Mouse (Mus musculus) telencephalon, adult 2 months (tissue): ENCODE data around the gene Spata31d1b.
A peak's percentile ranks its signal among the peaks of the same experiment; 100 is the strongest.
"Not testable (repeated sequence)": the region's sequence is repeated elsewhere in the genome, so short reads cannot be mapped to it uniquely, and the experiment has no call there.

ENCODE experiments used
- DNase-seq: peaks from one replicate; pipeline ENCODE4 v3.0.0-alpha.2; 2011; ENCODE audit warnings: low read depth, low spot score

Spata31d1b gene

GRCm38 (mm10) chr13:59694008-59694407 is 18.1 kb upstream of the Spata31d1b start, which contains the start of gene 4921517D22Rik:
TSS of gene 4921517D22Rik (minus strand) at chr13:59694108.
- no peak for DNase-seq

GRCm38 (mm10) chr13:59695781-59696180 is 16.3 kb upstream of the Spata31d1b start:
- no peak for DNase-seq

DNA sequence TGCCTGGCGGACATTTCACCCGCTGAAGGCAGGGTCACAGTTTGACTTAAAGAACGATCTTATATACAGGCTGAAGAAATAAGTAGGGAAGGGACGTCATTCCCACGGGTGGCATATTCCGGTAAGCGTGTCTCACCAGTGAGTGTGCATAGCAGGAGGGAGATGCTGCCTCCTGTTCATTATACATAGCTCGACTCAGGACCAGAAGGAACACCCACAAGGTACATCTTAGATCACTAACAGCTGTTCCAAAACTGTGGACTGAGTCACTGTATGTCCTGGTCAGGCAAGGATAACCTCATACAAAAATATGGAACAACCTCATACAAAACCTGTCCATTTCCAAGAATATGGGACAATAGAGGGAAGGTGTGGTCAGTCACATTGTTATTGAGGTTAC is 13.0 kb upstream of the Spata31d1b start:
- DNase-seq = no peak

- DNase-seq = not testable (repeated sequence)
These were observed 11.9 kb upstream of the Spata31d1b start for GRCm38 (mm10) chr13:59700137-59700536.

GRCm38 (mm10) chr13:59703514-59703913 is 8.6 kb upstream of the Spata31d1b start:
- DNase-seq = peak; percentile 50

GRCm38 (mm10) chr13:59704562-59704961 is 7.5 kb upstream of the Spata31d1b start:
- no peak for DNase-seq

DNA sequence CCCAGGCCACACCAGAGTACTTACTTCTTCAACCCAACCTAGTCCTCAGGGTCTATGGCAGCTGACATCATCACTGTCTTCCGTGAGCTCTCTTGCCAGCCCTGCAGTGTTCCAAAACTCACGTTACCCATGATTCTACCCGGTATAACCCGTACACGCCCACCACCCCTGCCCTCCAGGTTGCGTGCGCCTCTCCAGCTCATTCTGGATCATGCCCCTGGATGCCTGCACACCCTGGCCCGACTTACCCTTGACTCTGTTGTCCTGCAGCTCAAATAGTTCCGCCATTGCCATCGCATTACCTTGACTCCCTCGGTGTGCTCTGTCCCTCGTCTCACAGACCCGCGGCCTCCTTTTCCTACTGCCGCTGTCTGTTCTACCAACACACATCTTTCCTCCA is 1.9 kb upstream of the Spata31d1b start, which contains the start of gene Spata31d1a:
TSS of gene Spata31d1a (minus strand) at position 101 of the 400 bp plus-strand sequence.
- no peak for DNase-seq

GRCm38 (mm10) chr13:59713710-59714109 is 1.6 kb downstream of the Spata31d1b start:
- DNase-seq = no peak

GRCm38 (mm10) chr13:59718857-59719440 is 6.9 kb downstream of the Spata31d1b start:
- not testable (repeated sequence) for DNase-seq

GRCm38 (mm10) chr13:59719475-59719874 is 7.4 kb downstream of the Spata31d1b start:
- DNase-seq = no peak

- DNase-seq = not testable (repeated sequence)
These were observed 10.0 kb downstream of the Spata31d1b start for GRCm38 (mm10) chr13:59722089-59722488.

GRCm38 (mm10) chr13:59726139-59726867 is 14.2 kb downstream of the Spata31d1b start:
- DNase-seq = no peak

GRCm38 (mm10) chr13:59728378-59729093 is 16.5 kb downstream of the Spata31d1b start:
- peak; percentile 58 for DNase-seq

DNA sequence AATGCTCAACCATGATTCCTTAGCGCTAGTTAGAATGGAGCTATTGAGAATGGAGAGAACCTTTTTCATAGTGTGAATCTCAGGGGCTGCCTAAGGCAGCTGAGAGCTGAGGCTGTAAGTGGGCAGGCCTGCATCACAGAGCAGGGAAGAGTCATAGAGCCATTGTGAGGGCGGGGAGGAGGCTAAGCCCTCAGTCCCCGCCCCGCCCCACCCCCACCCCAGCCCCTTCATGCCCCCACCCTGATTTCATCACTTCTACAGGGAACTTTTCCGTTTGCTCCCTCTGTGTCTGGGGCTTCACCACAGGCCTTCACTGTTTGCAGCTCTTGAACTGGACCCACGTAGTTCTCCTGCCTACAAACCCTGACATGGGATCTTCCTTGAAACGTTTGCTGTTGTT is 19.6 kb downstream of the Spata31d1b start, which contains the start of gene Spata31d1d:
TSS of gene Spata31d1d (minus strand) at position 101 of the 400 bp plus-strand sequence.
- no peak for DNase-seq

DNA sequence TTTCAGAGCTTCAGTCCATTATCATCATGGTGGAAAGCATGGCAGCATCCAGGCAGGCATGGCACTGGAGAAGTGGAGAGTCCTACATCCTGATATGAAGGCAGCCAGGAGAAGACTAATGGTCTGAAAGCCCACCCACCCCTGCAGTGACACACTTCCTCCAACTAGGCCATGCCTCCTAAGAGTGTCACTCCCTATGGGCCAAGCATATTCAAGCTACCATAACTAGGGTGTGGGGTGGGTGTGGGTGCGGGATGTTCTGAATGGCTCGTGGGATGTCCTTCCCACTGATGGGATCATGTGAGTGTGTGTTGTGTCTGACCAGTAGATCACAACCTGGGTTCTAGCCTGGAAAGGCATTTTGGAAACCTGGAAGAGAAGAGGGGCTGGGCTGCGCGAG is 21.9 kb downstream of the Spata31d1b start:
- no peak for DNase-seq

DNA sequence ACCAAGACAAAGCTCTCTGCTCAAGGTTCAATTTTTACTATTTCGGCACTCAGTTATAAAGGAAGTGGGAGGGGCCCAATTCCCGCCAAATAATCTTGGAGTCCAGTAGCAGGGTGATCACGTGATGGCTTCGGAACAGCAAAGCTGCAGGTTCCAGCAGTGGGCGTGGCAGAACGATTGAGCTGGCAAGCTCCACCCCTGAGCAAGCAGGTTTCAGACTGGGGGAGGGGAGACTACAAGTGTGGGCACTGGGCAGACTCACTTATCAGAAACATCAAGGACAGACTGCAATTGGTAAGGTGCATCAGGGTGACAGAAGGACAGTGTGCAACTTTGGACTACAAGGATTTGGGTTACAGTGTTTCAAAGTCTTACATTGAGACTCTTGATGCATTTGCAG is 22.3 kb downstream of the Spata31d1b start:
- DNase-seq = not testable (repeated sequence)

- DNase-seq = no peak
These were observed 23.1 kb downstream of the Spata31d1b start for GRCm38 (mm10) chr13:59735190-59735589.

GRCm38 (mm10) chr13:59738455-59738854 is 26.4 kb downstream of the Spata31d1b start:
- no peak for DNase-seq

- no peak for DNase-seq
These were observed 27.3 kb downstream of the Spata31d1b start for GRCm38 (mm10) chr13:59739397-59739796.

DNA sequence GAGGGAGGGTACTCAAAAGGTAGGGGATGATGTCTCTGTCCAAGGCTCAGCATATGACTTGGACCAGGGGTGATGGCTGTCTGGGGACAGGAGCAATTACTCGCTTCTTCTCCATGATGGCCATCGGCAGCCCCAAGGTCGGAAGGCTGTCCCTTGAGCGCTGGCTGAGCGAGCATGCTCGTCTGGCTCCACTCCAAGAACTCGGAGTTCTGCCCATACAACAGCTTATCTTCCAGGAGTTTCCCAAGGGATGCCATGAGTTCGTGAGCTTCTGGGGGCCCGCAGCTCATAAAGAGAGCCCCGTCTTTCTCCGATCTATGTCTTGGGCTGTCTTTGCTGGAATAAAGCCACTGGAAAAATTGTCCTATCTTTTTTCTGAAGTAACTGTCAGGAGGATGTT is 29.0 kb downstream of the Spata31d1b start:
- DNase-seq = no peak

DNA sequence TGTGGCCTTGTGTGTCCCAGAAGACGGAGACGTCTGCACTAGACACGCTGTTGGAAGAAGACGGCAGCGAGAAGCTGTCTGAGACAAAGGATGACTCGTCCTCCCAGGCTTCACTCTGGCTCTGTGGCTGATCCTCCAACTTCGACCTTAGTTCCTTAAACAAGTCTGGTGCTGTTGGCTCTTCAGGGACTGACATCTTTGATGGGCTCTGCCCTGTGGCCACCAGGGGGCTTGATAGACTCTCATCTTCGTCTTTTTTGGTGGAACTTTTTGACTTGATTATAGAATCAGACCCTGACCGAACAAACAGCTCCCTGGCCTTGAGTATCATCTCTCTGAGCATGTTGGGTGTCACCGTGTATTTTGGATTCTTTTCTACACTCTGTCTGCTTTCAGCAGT is 29.6 kb downstream of the Spata31d1b start:
- no peak for DNase-seq

GRCm38 (mm10) chr13:59745462-59745861 is 33.4 kb downstream of the Spata31d1b start:
- peak; percentile 35 for DNase-seq
